Mouse (Mus musculus) heart, embryonic 14.5 days (tissue): ENCODE measurements around the gene Olfr480. TPM values are rescaled to one million over a fixed set of nuclear protein-coding genes. Genes with fewer than 3 reads are reported as not detected.

Experiments
- ATAC-seq: fragments of 200-750 bp; cut with Nextera tagmentation; 2 replicates; pipeline ENCODE4 v1.8.0; 2017; ENCODE audit warnings: low read depth, moderate TSS enrichment; ENCODE audit not compliant: insufficient number of reproducible peaks, insufficient read depth, low FRiP score
- H3K27ac ChIP-seq, 2 experiments: fragments of 200-500 bp in 1 of 2; fragments of 300-500 bp in 1 of 2; sonication (generic) in 1 of 2; replicated peaks in 1 of 2; 2 replicates each; pipeline ENCODE4 v1.5.1; 2012 to 2014; ENCODE audit warnings: low read depth in 2 of 2, low read length in 2 of 2, control low read depth in 1 of 2, mild to moderate bottlenecking in 1 of 2, mixed read lengths in 1 of 2; ENCODE audit not compliant: control insufficient read depth in 1 of 2, insufficient read depth in 1 of 2
- H3K27me3 ChIP-seq: fragments of 300-500 bp; sonication (generic); 2 replicates; pipeline ENCODE4 v1.6.1; 2014; ENCODE audit warnings: mild to moderate bottlenecking, low read length, control low read depth; ENCODE audit not compliant: control insufficient read depth, insufficient read depth
- H3K36me3 ChIP-seq: fragments of 300-500 bp; sonication (generic); 2 replicates; pipeline ENCODE4 v1.6.1; 2014; ENCODE audit warnings: mild to moderate bottlenecking, control low read depth, low read length, mixed read lengths; ENCODE audit not compliant: control insufficient read depth, insufficient read depth
- H3K4me1 ChIP-seq, 2 experiments: fragments of 200-500 bp in 1 of 2; fragments of 300-500 bp in 1 of 2; sonication (generic) in 1 of 2; 2 replicates each; pipeline ENCODE4 v1.6.1; 2012 to 2014; ENCODE audit warnings: low read length in 2 of 2, control low read depth in 1 of 2, mixed read lengths in 1 of 2; ENCODE audit not compliant: control insufficient read depth in 2 of 2, insufficient read depth in 2 of 2
- H3K4me2 ChIP-seq: fragments of 300-500 bp; sonication (generic); 2 replicates; pipeline ENCODE4 v1.6.1; 2014; ENCODE audit warnings: mild to moderate bottlenecking, low read length
- H3K4me3 ChIP-seq, 2 experiments: fragments of 200-500 bp in 1 of 2; fragments of 300-500 bp in 1 of 2; sonication (generic) in 1 of 2; 2 replicates each; pipeline ENCODE4 v1.5.1; 2012 to 2014; ENCODE audit warnings: low read length in 2 of 2, mild to moderate bottlenecking in 2 of 2, control low read depth in 1 of 2, low read depth in 1 of 2, moderate library complexity in 1 of 2; ENCODE audit not compliant: control insufficient read depth in 1 of 2, insufficient read depth in 1 of 2
- H3K9ac ChIP-seq: fragments of 300-500 bp; sonication (generic); 2 replicates; pipeline ENCODE4 v1.6.1; 2014; ENCODE audit warnings: mild to moderate bottlenecking, low read length
- H3K9me3 ChIP-seq: fragments of 300-500 bp; sonication (generic); 2 replicates; pipeline ENCODE4 v1.6.1; 2016; ENCODE audit warnings: low read length, control low read depth; ENCODE audit not compliant: control insufficient read depth
- whole genome bisulfite sequencing: fragments of 180-500 bp; shearing (Covaris S2); extraction: QIAGEN DNeasy Blood & Tissue Kit; methylation state at CpG from one replicate; pipeline ENCODE4 v1.1.7; 2014; 5-methylcytosine and 5-hydroxymethylcytosine counted together
- polyA plus RNA-seq: library from polyadenylated mRNA; unstranded; fragments of >200 nt; fragmentation: Nextera tagmentation; extraction: Ambion mirVana; gene quantifications from 2 replicates; pipeline ENCODE4 v1.2.1, GENCODE M21; 2014

Gene Olfr480
- polyA plus RNA-seq: not detected in 2 replicates

- Histone ChIP-seq H3K4me3 (no peak within 1 kb of the TSS), H3K9ac (no peak within 1 kb of the TSS), H3K36me3 (no peaks in the 10 kb centered on the region), H3K27ac (no peak within 1 kb of the TSS), H3K27me3 (no peaks in the 10 kb centered on the region), H3K4me2 (no peak within 1 kb of the TSS), H3K9me3 (no peaks in the 10 kb centered on the region), H3K4me1 (no peaks in the 10 kb centered on the region)
- no peak for ATAC-seq
- 76% methylated on average over 1 of the region's 1 CpGs for WGBS
Observed at GRCm38 (mm10) chr7:108067246-108067645, at the start of gene Olfr480. Gene Olfr480, minus strand, starts transcription at chr7:108067346.

- Histone ChIP-seq H3K36me3 (no peaks in the 10 kb centered on the region), H3K27ac (no peak within 1 kb of the TSS), H3K9me3 (no peaks in the 10 kb centered on the region), H3K4me2 (no peak within 1 kb of the TSS), H3K27me3 (no peaks in the 10 kb centered on the region), H3K4me1 (no peaks in the 10 kb centered on the region), H3K4me3 (no peak within 1 kb of the TSS), H3K9ac (no peak within 1 kb of the TSS)
- WGBS: 72% methylated on average over 1 of the region's 1 CpGs
- no peak for ATAC-seq
Observed at GRCm38 (mm10) chr7:108100549-108100948, 33.4 kb upstream of the Olfr480 start, which contains the start of gene Olfr483. Gene Olfr483, plus strand, starts transcription at chr7:108100849.

GRCm38 (mm10) chr7:108097486-108097885 is 30.3 kb upstream of the Olfr480 start, which contains the start of gene Olfr482:
Gene Olfr482, minus strand, starts transcription at chr7:108097586.
- no peak within 1 kb of the TSS for H3K9ac ChIP-seq
- no peaks in the 10 kb centered on the region for H3K27me3 ChIP-seq
- no peaks in the 10 kb centered on the region for H3K9me3 ChIP-seq
- no peaks in the 10 kb centered on the region for H3K4me1 ChIP-seq
- no peak for ATAC-seq
- no peak within 1 kb of the TSS for H3K27ac ChIP-seq
- H3K4me2 ChIP-seq: no peak within 1 kb of the TSS
- no peak within 1 kb of the TSS for H3K4me3 ChIP-seq
- WGBS: 60% methylated on average over 1 of the region's 1 CpGs
- no peaks in the 10 kb centered on the region for H3K36me3 ChIP-seq

- H3K4me2 ChIP-seq: no peak within 1 kb of the TSS
- H3K27ac ChIP-seq: no peak within 1 kb of the TSS
- H3K9ac ChIP-seq: no peak within 1 kb of the TSS
- H3K9me3 ChIP-seq: no peaks in the 10 kb centered on the region
- H3K27me3 ChIP-seq: no peaks in the 10 kb centered on the region
- no peaks in the 10 kb centered on the region for H3K36me3 ChIP-seq
- no peaks in the 10 kb centered on the region for H3K4me1 ChIP-seq
- no peak within 1 kb of the TSS for H3K4me3 ChIP-seq
- ATAC-seq: no peak
Observed at GRCm38 (mm10) chr7:108079555-108079954, 12.4 kb upstream of the Olfr480 start, which contains the start of gene Olfr481. Gene Olfr481, plus strand, starts transcription at chr7:108079855.

GRCm38 (mm10) chr7:108050393-108050792 is 16.8 kb downstream of the Olfr480 start, which contains the start of gene Olfr479:
Gene Olfr479, plus strand, starts transcription at chr7:108050693.
- H3K27ac ChIP-seq: no peak within 1 kb of the TSS
- H3K4me3 ChIP-seq: no peak within 1 kb of the TSS
- WGBS: 70% methylated on average over 2 of the region's 2 CpGs
- H3K36me3 ChIP-seq: no peaks in the 10 kb centered on the region
- no peaks in the 10 kb centered on the region for H3K27me3 ChIP-seq
- no peaks in the 10 kb centered on the region for H3K9me3 ChIP-seq
- no peak within 1 kb of the TSS for H3K9ac ChIP-seq
- no peak within 1 kb of the TSS for H3K4me2 ChIP-seq
- H3K4me1 ChIP-seq: no peaks in the 10 kb centered on the region
- no peak for ATAC-seq

GRCm38 (mm10) chr7:108033889-108034288 is 33.3 kb downstream of the Olfr480 start, which contains the start of gene Olfr478:
Gene Olfr478, minus strand, starts transcription at chr7:108033989.
- no peak within 1 kb of the TSS for H3K4me2 ChIP-seq
- no peak within 1 kb of the TSS for H3K27ac ChIP-seq
- H3K4me1 ChIP-seq: no peaks in the 10 kb centered on the region
- no peaks in the 10 kb centered on the region for H3K27me3 ChIP-seq
- WGBS: 58% methylated on average over 3 of the region's 3 CpGs
- H3K36me3 ChIP-seq: no peaks in the 10 kb centered on the region
- no peaks in the 10 kb centered on the region; the same call in 1 of the 2 replicates for H3K9me3 ChIP-seq
- H3K9ac ChIP-seq: no peak within 1 kb of the TSS
- ATAC-seq: no peak
- no peak within 1 kb of the TSS for H3K4me3 ChIP-seq

Other genes with a start within 250 kb of the Olfr480 start
- not detected in 2 replicates for gene Olfr469, start 241.8 kb downstream of the Olfr480 start, polyA plus RNA-seq
- gene Olfr470, start 219.9 kb downstream of the Olfr480 start, polyA plus RNA-seq: not detected in 2 replicates
- gene Olfr472, start 169.4 kb downstream of the Olfr480 start, polyA plus RNA-seq: not detected in 2 replicates
- gene Olfr473, start 136.9 kb downstream of the Olfr480 start, polyA plus RNA-seq: not detected in 2 replicates
- not detected in 2 replicates for gene Olfr474, start 112.7 kb downstream of the Olfr480 start, polyA plus RNA-seq
- not detected in 2 replicates for gene Olfr476, start 102.5 kb downstream of the Olfr480 start, polyA plus RNA-seq
- not detected in 2 replicates for gene Olfr477, start 80.7 kb downstream of the Olfr480 start, polyA plus RNA-seq
- not detected in 2 replicates for gene Olfr478, start 33.4 kb downstream of the Olfr480 start, polyA plus RNA-seq
- gene Olfr479, start 16.7 kb downstream of the Olfr480 start, polyA plus RNA-seq: not detected in 2 replicates
- not detected in 2 replicates for gene Olfr481, start 12.5 kb upstream of the Olfr480 start, polyA plus RNA-seq
- 0.09 TPM in 1 of 2 replicates, not detected in the other for gene Olfr482, start 30.2 kb upstream of the Olfr480 start, polyA plus RNA-seq
- gene Olfr483, start 33.5 kb upstream of the Olfr480 start, polyA plus RNA-seq: not detected in 2 replicates
- not detected in 2 replicates for gene Olfr484, start 60.1 kb upstream of the Olfr480 start, polyA plus RNA-seq
- gene Olfr485, start 92.5 kb upstream of the Olfr480 start, polyA plus RNA-seq: not detected in 2 replicates
- not detected in 2 replicates for gene Olfr486, start 105.4 kb upstream of the Olfr480 start, polyA plus RNA-seq
- not detected in 2 replicates for gene Olfr487, start 147.3 kb upstream of the Olfr480 start, polyA plus RNA-seq
- not detected in 2 replicates for gene Olfr488, start 191.0 kb upstream of the Olfr480 start, polyA plus RNA-seq
- not detected in 2 replicates for gene Olfr490, start 221.6 kb upstream of the Olfr480 start, polyA plus RNA-seq
- gene Olfr491, start 246.1 kb upstream of the Olfr480 start, polyA plus RNA-seq: not detected in 2 replicates